Mouse (Mus musculus): ENCODE measurements around the gene Mybbp1a. TPM values are rescaled to one million over a fixed set of nuclear protein-coding genes. Genes with fewer than 3 reads are reported as not detected.

Gene Mybbp1a
- total RNA-seq, 2 experiments from 2014 or later = 54.6 to 56.8 TPM

Other genes with a start within 250 kb of the Mybbp1a start
- 10 to 100 TPM; 10.4 to 11.6 TPM for gene Gm43951, start 234.5 kb upstream of the Mybbp1a start, total RNA-seq (2021)
- gene 4933427D14Rik, start 233.9 kb upstream of the Mybbp1a start, total RNA-seq (2021) = 10 to 100 TPM; 19.8 to 26.3 TPM
- gene Txndc17, start 233.8 kb upstream of the Mybbp1a start, total RNA-seq (2021) = 10 to 100 TPM; 29.9 to 33.0 TPM
- 10 to 100 TPM; 14.2 to 17.4 TPM for gene Med31, start 225.8 kb upstream of the Mybbp1a start, total RNA-seq (2021)
- gene Slc13a5, start 174.1 kb upstream of the Mybbp1a start, total RNA-seq (2021) = 1 to 10 TPM; 8.6 to 9.0 TPM
- 1 to 10 TPM; 4.2 to 4.6 TPM for gene Xaf1, start 139.7 kb upstream of the Mybbp1a start, total RNA-seq (2021)
- gene Fbxo39, start 126.9 kb upstream of the Mybbp1a start, total RNA-seq (2021) = not detected
- 1 to 10 TPM; 1.5 to 3.3 TPM for gene Tekt1, start 78.9 kb upstream of the Mybbp1a start, total RNA-seq (2021)
- gene Smtnl2, start 29.6 kb upstream of the Mybbp1a start, total RNA-seq (2021) = 1 to 10 TPM; 1.3 to 2.9 TPM
- gene Ggt6, start 5.8 kb upstream of the Mybbp1a start, total RNA-seq (2021) = under 1 TPM in 1 of 2 experiments, not detected in 1; 0.25 TPM
- 100 to 1,000 TPM in 1 of 2 experiments, 10 to 100 TPM in 1; 95.6 to 103 TPM for gene Spns2, start 48.5 kb downstream of the Mybbp1a start, total RNA-seq (2021)
- under 1 TPM; 0.25 to 0.27 TPM for gene Spns3, start 109.2 kb downstream of the Mybbp1a start, total RNA-seq (2021)
- 10 to 100 TPM; 40.8 to 42.9 TPM for gene Ube2g1, start 165.9 kb downstream of the Mybbp1a start, total RNA-seq (2021)
- 10 to 100 TPM; 33.1 to 35.0 TPM for gene Ankfy1, start 248.7 kb downstream of the Mybbp1a start, total RNA-seq (2021)